Mouse (Mus musculus): Measurements from ENCODE around the gene Srrd.

Gene Srrd

DNA sequence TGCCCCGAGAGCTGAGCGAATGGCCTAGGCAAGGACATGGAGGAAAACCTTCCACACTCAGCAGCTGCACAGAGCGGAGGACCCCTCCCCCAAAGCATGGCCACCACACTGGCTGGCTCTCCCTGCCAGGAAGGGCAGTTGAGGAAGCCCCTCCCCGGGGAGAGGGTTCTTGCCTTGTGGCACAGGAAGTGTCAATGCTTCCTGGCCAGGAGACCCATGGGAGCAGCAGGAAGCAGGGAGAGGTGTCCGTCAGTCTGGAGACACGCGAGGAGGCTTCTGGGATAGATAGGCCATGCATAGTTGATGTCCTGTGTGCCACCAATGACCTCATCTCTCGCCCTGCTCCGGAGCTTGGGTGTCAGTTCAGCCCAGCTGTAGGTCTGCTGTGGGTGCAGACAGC is 13.5 kb upstream of the Srrd start:
- no peak for DNase-seq (ENCODE audit: low spot score)

DNA sequence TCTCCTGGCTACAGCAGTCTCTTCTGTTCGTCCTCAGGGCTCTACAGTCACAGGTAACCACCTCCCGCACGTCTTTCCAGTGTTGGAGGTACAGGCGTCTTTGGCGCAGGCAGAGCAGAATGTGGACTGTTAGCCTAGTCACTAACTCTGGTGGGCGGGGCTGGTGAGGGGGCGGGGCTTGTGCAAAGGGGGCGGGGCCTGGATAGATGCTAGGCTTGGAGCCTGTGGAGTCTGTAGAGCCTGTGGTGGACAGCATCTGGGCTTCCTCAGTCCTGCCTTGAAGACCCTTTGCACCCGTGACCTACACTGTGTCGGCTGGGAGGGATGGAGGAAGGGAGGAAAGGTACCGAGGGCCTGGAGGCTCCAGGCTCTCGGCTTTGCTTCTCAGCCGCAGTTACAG is 13.1 kb upstream of the Srrd start, which contains the start of gene Gm6583:
TSS of gene Gm6583 (minus strand) at position 124 of the 400 bp plus-strand sequence.
- no peak for DNase-seq (ENCODE audit: low spot score)

DNA sequence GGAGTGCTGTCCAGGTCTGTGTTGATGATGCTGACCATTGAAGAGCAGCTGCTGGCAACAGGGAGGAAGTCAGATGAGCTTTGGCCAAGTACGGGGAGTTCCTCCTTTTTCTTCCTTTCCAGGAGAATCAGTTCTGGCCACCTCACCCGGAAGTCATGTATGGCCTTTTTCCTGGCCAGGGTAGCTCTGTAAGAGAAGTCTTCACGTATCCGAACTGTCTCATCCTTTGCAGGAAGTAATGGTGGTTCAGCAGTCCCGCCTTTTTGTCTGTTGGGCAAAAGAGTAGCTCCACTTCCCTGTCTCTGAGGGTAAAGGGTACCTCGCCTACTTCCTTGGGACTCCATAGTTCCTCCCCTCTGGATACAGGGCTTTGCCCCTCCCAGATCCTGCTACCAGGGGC is 12.7 kb upstream of the Srrd start:
- no peak for DNase-seq (ENCODE audit: low spot score)

- no peak for DNase-seq (ENCODE audit: low spot score)
Observed at GRCm38 (mm10) chr5:112349169-112349568, 6.3 kb upstream of the Srrd start.

GRCm38 (mm10) chr5:112346211-112346965 is 3.5 kb upstream of the Srrd start:
- DNase-seq (ENCODE audit: low spot score): no peak

- no peak for DNase-seq (ENCODE audit: low spot score)
Observed at GRCm38 (mm10) chr5:112344092-112344960, 1.5 kb upstream of the Srrd start.

GRCm38 (mm10) chr5:112343205-112343595 is 360 bp upstream of the Srrd start:
- DNase-seq (ENCODE audit: low spot score): peak; percentile 69

DNA sequence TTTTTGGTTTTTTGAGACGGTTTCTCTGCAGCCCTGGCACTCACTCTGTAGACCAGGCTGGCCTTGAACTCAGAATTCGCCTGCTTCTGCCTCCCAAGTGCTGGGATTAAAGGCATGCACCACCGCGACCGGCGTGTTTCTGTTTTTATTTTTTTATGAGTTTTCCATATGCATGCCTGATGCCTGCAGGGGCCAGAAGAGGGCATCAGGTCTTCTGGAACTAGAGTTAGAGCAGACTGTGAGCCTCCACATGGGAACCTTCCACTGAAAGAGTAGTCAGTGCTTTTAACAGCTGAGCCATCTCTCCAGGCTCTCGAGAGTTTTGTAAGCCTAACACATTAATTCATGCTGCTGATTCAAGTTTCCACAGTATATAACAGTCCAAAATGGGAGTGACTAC is 3.6 kb downstream of the Srrd start:
- DNase-seq (ENCODE audit: low spot score): no peak

DNA sequence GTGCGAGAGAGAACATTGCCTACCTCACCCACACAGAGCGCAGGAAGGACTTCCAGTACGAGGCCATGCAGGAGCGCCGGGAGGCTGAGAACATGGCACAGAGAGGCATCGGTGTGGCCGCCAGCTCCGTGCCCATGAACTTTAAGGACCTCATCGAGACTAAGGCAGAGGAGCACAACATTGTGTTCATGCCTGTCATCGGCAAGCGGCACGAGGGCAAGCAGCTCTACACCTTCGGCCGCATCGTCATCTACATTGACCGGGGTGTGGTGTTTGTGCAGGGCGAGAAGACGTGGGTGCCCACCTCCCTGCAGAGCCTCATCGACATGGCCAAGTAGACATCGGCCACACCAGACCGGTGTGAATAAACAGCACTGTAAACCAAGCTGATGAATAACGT is 5.8 kb downstream of the Srrd start:
- no peak for DNase-seq (ENCODE audit: low spot score)

DNA sequence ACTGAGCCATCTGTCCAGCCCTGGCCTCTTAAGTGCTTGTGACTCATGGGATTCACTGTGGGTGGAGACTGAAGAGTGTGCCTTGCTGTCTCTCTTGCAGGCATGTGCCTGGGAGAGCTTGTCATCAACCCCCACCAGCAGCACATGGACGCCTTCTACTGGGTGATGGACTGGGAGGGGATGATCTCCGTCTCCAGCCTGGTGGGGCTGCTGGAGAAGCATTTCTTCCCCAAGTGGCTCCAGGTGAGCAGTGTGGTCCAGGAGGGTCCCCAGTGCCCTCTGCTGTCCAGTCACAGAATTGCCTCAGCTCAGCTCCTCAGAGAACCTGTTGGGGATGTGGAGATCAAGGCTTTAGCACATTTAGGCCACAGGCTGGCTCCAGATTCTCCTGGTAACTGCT is 7.4 kb downstream of the Srrd start:
- DNase-seq (ENCODE audit: low spot score): no peak

DNA sequence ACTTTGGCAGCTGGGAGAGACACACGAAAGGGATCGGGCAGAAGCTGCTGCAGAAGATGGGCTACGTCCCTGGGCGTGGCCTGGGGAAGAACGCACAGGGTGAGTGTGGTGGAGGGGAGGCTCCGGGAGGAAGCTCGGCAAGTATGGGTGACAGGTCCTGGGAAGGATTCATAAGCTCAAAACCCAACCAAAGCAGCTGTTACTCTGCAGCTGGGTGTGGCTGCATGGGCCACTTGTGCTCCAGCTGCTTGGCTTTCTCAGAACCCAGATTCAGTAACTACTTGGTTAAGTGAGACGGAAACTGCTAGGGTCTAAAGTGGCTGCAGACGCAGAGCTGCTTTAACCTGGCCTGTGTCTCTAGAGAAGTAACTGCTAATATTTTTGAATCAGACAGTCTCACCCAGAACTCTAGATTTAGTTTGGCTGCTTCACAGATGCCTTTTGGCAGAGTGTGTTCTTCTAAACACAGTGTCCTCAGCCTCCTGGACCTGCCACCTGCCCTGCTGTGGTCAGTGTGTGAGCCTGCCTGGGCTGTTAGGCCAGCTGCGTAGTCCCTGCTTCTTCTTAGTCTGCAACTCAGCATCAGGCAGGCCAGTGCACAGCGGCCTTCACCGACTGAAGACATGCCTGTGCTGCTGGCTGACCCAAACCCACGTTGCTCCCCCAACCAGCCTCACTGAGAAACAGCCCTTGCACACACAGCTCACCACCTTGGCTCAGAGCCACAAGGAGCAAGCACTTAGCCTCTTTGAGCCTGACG is 12.9 kb downstream of the Srrd start:
- no peak for DNase-seq (ENCODE audit: low spot score)

DNA sequence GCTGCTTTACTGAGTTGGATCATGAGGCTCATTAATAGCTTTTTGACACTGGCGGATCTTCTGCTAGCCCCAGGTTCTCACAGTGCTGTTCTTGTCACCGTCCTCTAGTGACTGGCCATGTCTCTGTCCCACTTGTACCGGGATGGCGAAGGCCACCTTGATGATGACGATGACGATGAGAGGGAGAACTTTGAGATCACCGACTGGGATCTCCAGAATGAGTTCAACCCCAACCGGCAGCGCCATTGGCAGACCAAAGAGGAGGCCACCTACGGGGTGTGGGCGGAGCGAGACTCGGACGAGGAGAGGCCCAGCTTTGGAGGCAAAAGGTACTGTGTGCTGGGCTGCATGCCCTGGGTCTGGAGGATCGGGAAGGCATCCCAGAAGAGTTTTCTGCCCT is 15.0 kb downstream of the Srrd start:
- no peak for DNase-seq (ENCODE audit: low spot score)

- DNase-seq (ENCODE audit: low spot score): no peak
Observed at GRCm38 (mm10) chr5:112326446-112327009, 16.3 kb downstream of the Srrd start.

DNA sequence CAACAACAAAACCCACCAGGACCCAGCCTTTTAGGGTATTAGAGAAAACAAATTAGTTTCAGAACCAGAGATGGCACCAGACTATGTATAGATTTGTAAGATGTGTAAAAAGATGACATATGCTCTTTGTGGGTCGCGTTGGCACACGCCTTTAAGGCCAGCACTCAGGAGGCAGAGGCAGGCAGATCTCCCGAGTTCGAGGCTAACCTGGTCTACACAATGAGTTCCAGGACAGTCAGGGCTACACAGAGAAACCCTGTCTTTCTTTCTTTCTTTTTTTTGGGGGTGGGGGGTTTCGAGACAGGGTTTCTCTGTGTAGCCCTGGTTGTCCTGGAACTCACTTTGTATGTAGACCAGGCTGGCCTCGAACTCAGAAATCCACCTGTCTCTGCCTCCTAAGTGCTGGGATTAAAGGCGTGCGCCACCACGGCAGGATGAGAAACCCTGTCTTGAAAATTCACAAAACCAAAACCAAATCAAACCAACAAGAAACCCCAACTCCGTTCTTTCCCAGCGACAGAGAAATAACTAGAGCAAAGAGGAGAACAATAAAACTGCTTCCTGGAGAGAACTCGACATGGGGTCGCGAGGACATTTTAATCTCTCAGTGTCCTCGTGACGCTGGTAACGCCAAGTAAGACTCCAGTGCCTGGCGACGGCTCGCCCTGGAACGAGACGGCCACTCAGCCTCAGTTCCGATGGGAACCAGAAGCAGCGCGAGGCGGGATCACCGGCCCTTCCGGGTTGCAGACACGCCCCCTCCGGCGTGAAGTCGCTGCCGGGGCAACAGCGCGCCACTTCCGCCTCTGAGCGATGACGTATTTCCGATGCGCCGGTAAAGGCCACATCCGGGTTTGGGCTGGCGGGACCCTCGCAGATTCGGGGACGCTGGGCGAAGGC is 17.0 kb downstream of the Srrd start, which contains the start of gene Tfip11:
TSS of gene Tfip11 (plus strand) at position 813 of the 900 bp plus-strand sequence.
- DNase-seq (ENCODE audit: low spot score): peak; percentile 90

- peak; percentile 78 for DNase-seq (ENCODE audit: low spot score)
Observed at GRCm38 (mm10) chr5:112324637-112325545, 17.9 kb downstream of the Srrd start.

GRCm38 (mm10) chr5:112323246-112323645 is 19.6 kb downstream of the Srrd start:
- DNase-seq (ENCODE audit: low spot score): no peak

DNA sequence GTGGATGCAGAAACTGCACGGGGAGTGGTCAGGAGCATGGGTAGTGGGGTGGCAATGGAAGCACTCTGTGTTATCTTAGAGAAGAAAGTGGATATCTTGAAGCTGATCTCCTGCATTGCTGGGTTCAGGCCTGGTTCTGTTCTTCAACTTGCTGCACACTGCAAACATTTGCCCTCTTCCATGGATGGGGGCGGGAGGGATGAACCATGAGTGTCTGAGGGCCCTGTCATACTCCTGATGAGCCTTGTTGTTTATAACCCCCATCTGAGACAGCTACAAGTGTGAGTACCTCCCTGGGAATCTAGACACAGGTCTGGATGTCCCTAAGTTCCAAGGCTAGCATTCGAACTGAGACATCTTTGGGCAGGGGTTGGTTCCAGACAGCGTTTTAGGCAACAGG is 21.5 kb downstream of the Srrd start:
- DNase-seq (ENCODE audit: low spot score): no peak

DNA sequence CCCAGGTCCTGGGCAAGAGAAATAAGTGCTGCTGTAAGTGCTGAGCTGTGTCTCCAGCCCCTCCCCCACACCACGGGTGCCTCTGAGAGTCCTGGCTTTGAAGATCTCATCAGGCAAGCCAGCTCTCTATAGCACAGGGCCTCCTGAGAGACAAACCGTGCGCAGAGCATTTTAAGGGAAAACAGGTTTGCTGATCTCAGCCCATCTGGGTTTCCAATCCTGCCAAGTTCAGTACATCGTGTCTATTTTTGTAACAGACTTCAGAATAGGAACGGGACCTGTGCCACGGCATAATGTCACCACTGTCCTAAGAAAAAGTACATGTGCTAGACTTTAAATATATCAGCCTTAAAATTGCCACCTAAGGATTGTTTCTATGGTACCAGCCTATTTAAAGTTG is 21.9 kb downstream of the Srrd start:
- no peak for DNase-seq (ENCODE audit: low spot score)

GRCm38 (mm10) chr5:112320379-112320778 is 22.5 kb downstream of the Srrd start:
- no peak for DNase-seq (ENCODE audit: low spot score)

DNA sequence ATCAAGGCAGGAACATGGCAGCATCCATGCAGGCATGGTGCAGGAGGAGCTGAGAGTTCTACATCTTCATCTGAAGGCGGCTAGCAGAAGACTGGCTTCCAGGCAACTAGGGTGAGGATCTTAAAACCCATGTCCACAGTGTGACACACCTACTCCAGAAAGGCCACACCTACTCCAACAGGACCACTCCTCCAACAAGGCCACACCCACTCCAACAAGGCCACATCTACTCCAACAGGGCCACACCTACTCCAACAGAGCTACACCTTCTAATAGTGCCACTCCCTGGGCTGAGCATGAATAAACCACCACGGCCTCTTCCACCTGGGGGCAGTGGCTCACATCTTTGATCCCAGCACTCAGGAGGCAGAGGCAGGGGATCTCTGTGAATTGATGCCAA is 23.5 kb downstream of the Srrd start:
- DNase-seq (ENCODE audit: low spot score): peak; percentile 38

Measured in c-Kit-positive CD71-positive TER-119-positive erythroid progenitor cells, embryonic 14.5 days (primary cell).